Mouse (Mus musculus): ENCODE measurements at regions not wholly inside any gene's neighbourhood (a gene's known extent, or its start where the extent isn't known, plus 50 kb on each side); places are given as distances from the start of the nearest gene placed in this dataset.

DNA sequence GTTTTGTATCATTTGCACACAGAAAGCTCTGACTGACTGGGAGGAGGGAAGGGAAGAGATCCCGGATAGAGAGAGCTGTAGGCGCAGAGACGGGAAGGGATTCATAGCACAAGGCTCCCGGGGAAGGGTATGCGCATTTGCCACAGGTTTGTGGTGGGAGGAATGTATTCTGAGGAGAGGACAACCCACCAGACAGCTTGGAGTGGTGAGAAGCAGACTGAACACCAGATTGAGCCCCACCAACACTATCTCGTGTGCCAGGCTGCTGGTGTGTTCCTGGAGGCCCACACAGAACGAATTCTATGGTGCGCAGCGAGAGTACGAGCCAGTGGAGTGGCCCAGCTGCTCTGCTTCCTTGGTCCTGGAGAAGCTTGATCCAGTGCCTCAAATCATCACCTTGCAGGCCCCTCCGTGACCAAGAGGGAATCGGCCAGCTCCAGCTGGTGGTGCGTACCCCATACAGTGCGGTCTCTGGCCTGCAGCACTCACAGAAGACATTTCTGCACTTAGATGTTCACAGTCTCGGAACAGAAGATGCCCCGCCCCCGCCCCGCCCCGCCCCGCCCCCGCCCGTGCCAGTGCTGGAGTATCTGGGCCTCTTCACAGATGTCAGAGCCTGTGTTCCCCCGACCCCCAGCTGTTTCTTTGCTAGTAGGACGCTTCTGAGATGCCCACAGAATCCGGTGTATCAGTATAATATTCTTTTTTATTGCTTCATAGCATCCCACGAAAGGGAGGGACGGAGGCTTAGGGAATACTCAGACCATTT, 92.8 kb upstream of the Tmem189 start:
- peak; percentile 84 to 91 for DNase-seq (ENCODE audit: low spot score in 2 of 2)

DNA sequence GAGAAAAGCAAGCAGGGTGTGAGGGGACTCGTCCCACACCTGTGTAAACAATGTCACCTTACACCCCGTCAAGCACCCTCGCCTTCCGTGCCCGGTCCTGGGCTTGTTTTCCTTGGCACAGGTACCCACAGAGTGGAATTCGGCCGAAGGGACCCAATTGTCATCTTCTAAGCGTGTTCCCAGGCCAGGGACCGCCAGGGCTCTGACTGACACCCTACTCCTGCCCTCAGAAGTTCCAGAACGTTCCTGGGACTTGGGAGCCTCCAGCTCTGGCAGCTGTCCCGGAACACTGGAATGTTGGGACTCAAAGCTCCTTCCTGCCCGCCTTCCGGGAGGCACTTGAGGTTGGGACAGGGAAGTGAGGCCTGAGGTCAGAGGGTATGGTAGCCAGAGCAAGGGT, 91.9 kb upstream of the Tmem189 start:
- no peak for DNase-seq (ENCODE audit: low spot score in 2 of 2)

DNA sequence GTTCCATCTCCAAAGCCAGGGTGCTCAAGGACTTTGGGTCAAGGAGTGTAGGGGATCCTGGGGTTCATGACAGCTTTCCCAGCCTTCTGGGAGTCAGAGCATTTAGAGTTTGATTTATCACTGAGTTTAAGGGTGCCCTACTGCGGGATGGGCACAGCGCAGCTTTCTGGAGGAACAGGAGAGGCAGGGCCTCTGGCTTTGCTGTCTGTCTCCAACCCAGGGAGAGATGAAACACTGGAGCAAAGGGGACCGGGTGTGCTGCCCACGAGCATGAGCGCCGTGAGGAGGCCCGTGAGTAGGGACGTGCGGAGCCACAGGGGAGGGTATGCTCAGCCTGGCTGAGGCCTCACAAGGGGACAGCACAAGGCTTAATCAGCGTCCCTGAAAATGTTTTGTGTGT, 89.1 kb upstream of the Tmem189 start:
- no peak for DNase-seq (ENCODE audit: low spot score in 2 of 2)

- DNase-seq (ENCODE audit: low spot score in 2 of 2), result no peak
These were observed 88.6 kb upstream of the Tmem189 start for GRCm38 (mm10) chr2:167778271-167778670.

- peak; percentile 29 to 55 for DNase-seq (ENCODE audit: low spot score in 2 of 2)
These were observed 87.9 kb upstream of the Tmem189 start for GRCm38 (mm10) chr2:167777331-167778085.

GRCm38 (mm10) chr2:167776251-167777168, 86.9 kb upstream of the Tmem189 start:
- no peak for DNase-seq (ENCODE audit: low spot score in 2 of 2)

DNA sequence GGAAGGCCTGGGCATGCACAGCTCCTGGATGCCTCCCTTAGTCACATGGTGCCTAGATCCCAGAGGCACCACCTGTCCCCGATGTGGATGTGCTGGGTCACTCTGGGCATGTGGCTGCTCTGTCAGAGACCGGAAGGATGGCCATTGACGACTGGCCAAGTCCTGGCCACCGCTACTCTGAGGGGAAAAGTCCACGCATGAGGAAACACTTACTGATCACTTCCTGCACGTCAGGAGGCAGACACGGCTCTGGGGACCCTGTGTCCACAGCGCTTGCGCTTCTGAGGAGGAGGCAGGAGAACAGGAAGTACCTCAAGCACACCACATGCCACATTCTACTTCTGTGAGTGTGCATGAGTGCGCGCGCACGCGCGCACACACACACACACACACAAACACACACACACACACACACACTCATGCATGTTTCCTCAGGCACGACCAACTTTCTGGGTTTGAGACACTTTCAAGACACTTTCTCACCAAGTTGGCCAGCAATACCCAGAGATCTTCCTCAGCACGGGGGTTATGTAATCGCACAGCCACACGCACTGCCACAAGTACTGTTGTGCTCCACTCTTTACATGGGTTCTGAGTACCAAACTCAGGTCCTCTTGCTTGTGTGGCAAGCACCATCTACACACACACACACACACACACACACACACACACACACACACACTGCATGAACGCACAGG, 85.7 kb upstream of the Tmem189 start:
- peak in 1 of 2 experiments; percentile 21 for DNase-seq (ENCODE audit: low spot score in 2 of 2)

- DNase-seq (ENCODE audit: low spot score in 2 of 2), result peak in 1 of 2 experiments; percentile 24
These were observed 85.2 kb upstream of the Tmem189 start for GRCm38 (mm10) chr2:167774806-167775179.

GRCm38 (mm10) chr2:167774166-167774805, 84.7 kb upstream of the Tmem189 start:
- DNase-seq (ENCODE audit: low spot score in 2 of 2), result no peak

DNA sequence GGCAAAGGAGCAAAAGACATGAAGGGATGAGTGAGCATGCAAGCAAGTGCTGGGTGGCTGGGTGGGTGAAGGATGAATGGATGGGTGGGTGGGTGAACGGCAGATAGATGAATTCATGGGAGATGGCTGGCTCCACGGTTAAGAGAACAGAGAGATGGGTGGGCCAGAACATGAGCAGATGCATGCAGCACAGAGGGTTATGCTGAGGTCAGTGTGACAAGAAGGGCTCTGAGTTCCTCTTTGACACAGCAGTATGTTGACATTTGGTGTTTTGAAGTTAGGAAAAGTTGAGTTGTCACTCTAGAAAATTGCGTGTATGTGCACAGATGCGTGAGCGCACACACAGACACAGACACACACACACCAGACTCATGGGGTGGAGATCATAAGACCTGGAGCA, 83.2 kb upstream of the Tmem189 start:
- no peak for DNase-seq (ENCODE audit: low spot score in 2 of 2)

GRCm38 (mm10) chr2:167767962-167768361, 78.3 kb upstream of the Tmem189 start:
- no peak for DNase-seq (ENCODE audit: low spot score in 2 of 2)

DNA sequence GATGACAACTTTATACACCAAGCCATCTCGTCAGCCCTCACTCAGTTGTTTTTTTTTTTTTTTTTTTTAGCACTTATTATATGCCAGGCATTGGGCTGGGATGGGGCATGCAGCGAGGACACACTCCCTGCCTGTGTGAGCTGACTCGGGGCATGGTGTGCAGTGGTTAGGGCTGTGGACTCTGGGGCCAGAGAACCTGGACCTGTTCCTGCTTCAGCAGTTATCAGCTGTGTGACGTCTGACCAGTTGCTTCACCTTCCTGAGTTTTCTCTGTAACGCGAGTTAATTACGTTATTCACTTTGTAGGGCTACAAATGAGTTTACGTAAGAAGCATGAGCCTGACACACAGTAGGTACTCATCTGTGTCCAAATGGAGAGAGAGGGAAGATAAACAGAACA, 77.7 kb upstream of the Tmem189 start:
- no peak for DNase-seq (ENCODE audit: low spot score in 2 of 2)

GRCm38 (mm10) chr2:167765811-167766210, 76.2 kb upstream of the Tmem189 start:
- no peak for DNase-seq (ENCODE audit: low spot score in 2 of 2)

GRCm38 (mm10) chr2:167765072-167765800, 75.6 kb upstream of the Tmem189 start:
- DNase-seq (ENCODE audit: low spot score in 2 of 2), result peak; percentile 53 to 59

GRCm38 (mm10) chr2:167763891-167764410, 74.3 kb upstream of the Tmem189 start:
- DNase-seq (ENCODE audit: low spot score in 2 of 2), result no peak

DNA sequence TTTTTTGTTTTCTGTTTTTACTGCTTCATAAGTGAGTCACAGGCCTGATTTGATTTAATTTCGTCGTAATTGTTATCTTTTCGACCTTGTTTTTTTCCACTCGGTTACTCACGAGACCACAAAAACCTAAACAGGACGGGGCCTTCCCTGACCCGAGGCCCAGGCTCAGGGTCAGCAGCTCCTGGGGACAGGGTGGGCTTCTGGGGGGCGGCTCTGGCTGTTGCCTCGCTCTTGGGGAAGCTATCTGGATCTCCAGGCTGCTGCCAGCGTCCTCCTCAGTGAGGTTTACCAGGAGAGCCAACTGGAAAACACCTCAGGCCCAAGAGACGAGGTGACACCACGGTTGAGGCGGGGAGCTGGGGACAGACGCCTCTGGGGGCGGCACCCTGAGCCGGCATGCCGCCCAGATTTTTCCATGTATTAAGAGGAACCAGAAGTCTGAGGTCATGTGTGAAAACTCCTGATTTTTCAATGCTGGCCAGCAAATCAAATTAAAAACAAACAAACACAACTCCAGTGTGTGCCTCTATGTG, 71.8 kb upstream of the Tmem189 start:
- no peak for DNase-seq (ENCODE audit: low spot score in 2 of 2)

GRCm38 (mm10) chr2:167760681-167761403, 71.2 kb upstream of the Tmem189 start:
- DNase-seq (ENCODE audit: low spot score in 2 of 2), result no peak

DNA sequence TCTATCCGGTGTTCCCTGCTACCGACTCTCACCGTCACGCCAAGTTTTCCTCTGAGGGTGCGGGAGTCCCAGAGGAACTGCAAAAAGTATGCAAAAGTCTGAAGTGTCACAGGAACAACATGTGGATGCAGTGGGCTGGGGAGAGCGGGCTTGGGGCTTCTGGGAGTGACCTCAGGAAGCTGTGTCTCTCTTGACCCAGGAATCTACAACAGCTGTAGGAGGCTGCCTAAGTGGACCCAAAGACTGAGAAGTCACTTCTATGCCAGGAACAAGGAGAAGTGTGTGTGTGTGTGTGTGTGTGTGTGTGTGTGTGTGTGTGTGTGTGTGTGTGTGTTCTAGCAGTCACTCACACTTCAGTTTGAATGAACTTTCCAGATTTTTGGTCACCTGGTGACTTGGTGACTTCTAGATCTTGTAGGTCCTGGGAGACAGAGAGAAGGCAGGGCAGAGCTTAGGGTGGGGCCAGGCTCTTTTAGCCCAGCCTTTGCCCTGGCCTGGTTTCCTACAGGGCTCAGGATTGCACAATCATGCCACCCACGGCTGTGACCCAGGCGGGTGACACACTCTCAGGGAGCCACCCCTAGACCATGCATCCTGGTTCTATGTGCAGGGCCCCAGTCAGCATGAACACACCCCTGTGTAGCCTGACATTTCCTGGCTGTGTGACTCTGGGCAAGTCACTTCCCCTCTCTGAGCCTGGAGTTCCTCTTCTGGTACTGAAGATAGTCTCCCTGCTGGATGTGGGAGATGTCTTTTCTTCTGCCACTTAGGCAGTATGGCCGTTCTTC, 70.2 kb upstream of the Tmem189 start:
- DNase-seq (ENCODE audit: low spot score in 2 of 2), result no peak
